Mouse (Mus musculus): ENCODE data around the gene Tradd. TPM values are rescaled to one million over a fixed set of nuclear protein-coding genes. Genes with fewer than 3 reads are reported as not detected.
"Not testable (repeated sequence)": the region's sequence is repeated elsewhere in the genome, so short reads cannot be mapped to it uniquely, and the experiment has no call there.

Tradd gene
- total RNA-seq, 4 experiments from 2014 or later: 2.3 to 4.2 (median 3.1) TPM

GRCm38 (mm10) chr8:105295895-105296573 is 31.6 kb upstream of the Tradd start, which contains the start of gene Exoc3l:
Exoc3l (minus strand) TSS chr8:105296101.
- DNase-seq (ENCODE audit: low spot score in 2 of 2): no peak

DNA sequence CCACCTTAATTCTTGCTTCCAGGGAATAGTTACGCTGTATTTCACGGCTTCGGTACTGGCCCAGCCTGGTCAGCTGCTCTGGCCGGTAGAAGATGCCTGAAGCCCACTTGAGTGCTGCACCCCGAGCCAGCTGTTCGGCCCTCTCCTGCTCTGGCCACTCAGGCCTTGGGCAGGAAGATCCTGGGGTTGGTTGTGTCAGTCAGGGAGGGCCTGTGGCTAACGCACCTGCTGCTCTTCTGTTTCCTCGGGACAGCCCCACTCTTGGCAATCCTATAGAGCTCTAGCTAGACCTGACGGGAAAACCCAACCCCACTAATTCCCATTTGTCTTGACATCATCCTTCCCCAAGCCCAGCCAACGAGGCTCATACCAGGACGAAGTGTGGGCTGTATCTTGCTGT is 30.8 kb upstream of the Tradd start:
- no peak for DNase-seq (ENCODE audit: low spot score in 2 of 2)

- no peak for DNase-seq (ENCODE audit: low spot score in 2 of 2)
These were observed 30.4 kb upstream of the Tradd start for GRCm38 (mm10) chr8:105294776-105295175.

- no peak for DNase-seq (ENCODE audit: low spot score in 2 of 2)
These were observed 29.0 kb upstream of the Tradd start for GRCm38 (mm10) chr8:105293405-105293804.

DNA sequence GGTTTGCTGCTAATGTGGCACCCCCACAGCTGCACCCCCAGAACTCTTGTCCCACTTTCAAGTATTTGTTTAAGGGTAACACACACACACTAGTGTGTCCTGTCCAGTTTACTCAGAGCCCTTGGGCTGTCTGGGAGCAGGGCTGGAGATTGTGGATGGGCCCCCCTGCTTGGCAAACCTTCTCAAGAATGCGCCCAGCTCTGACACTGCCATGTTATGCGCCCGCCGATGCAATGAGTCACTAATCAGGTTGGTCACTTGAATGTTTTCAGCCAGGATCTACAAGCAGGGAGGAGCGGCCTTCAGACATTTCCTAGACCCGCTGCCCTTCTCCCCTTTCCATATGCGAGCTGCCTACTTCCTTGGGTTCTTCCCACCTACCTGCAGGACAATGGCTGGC is 28.1 kb upstream of the Tradd start:
- DNase-seq (ENCODE audit: low spot score in 2 of 2): no peak

GRCm38 (mm10) chr8:105291802-105292201 is 27.4 kb upstream of the Tradd start:
- DNase-seq (ENCODE audit: low spot score in 2 of 2): not testable (repeated sequence)

DNA sequence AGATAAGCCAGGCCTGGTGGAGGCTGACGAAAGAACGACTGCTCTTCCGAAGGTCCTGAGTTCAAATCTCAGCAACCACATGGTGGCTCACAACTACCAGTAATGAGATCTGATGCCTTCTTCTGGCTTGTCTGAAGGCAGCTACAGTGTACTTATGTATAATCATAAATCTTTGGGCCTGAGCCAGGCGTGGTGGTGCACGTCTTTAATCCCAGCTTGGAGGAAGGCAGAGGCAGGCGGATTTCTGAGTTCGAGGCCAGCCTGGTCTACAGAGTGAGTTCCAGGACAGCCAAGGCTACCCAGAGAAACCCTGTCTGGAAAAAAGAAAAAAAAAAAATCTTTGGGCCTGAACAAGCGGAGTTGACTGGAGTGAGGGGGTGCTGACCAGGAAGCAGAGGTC is 27.0 kb upstream of the Tradd start:
- DNase-seq (ENCODE audit: low spot score in 2 of 2): not testable (repeated sequence)

- DNase-seq (ENCODE audit: low spot score in 2 of 2): peak; percentile 81 to 82
These were observed 26.3 kb upstream of the Tradd start for GRCm38 (mm10) chr8:105290554-105291314.

- no peak for DNase-seq (ENCODE audit: low spot score in 2 of 2)
These were observed 25.5 kb upstream of the Tradd start, which contains the start of gene 4931428F04Rik for GRCm38 (mm10) chr8:105289805-105290460. 4931428F04Rik (minus strand) TSS chr8:105289864.

- peak; percentile 88 to 89 for DNase-seq (ENCODE audit: low spot score in 2 of 2)
These were observed 24.7 kb upstream of the Tradd start for GRCm38 (mm10) chr8:105288958-105289732.

- no peak for DNase-seq (ENCODE audit: low spot score in 2 of 2)
These were observed 23.8 kb upstream of the Tradd start for GRCm38 (mm10) chr8:105288231-105288630.

DNA sequence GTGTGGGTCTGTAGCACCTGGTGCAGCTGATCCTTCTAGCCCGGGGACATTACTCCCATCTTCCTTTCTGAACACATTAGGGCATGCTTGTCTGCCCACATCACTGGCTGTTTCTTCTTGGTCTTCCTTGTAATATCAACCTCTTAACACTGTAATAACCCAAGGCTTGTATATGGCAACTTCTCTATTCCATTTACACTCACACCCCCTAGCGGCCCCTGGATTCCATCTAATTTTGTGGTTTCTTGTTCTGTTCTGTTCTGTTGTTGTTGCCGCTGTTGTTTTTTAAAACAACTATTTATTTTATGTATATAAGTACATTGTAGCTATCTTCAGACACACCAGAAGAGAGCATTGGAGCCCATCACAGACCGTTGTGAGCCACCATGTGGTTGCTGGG is 22.5 kb upstream of the Tradd start:
- DNase-seq (ENCODE audit: low spot score in 2 of 2): no peak

DNA sequence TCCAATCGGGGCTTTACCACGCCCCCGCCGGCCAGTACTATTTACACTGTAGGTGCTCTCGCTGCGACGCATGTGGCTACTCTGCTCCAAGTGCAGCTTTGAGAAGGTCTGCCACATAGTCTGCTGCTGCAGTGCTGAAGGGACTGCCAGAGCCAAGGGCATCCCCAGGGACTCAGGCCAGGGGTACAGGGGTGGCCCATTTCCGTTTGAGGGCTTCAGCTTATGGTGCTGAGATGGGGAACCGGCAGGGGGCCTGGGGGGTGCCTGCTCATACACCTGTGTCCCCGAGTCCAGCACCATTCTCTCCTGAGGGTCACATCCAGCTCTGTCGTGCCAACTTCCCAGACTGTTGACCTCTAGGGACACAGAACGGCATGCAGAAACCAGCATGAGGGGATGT is 21.1 kb upstream of the Tradd start:
- no peak for DNase-seq (ENCODE audit: low spot score in 2 of 2)

GRCm38 (mm10) chr8:105283074-105283473 is 18.7 kb upstream of the Tradd start:
- DNase-seq (ENCODE audit: low spot score in 2 of 2): no peak

DNA sequence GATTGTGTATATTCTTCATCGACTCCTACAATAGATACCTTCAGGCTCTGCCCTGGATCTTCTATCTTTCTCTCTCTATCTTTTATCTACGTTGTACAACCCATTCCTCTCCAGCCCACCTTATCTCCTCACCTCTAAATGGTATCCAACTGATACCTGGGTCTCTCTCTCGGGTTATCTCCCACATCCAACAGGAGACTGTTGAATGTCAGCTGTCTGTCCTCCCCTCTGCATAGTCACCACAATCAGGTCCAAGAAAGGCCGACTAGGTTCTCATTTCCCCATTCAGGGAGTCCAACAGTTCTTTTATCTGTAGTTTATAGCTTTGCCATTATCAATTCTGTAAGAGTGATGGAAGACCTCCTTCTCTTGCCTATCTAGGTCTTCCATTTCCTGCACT is 17.8 kb upstream of the Tradd start:
- DNase-seq (ENCODE audit: low spot score in 2 of 2): no peak

DNA sequence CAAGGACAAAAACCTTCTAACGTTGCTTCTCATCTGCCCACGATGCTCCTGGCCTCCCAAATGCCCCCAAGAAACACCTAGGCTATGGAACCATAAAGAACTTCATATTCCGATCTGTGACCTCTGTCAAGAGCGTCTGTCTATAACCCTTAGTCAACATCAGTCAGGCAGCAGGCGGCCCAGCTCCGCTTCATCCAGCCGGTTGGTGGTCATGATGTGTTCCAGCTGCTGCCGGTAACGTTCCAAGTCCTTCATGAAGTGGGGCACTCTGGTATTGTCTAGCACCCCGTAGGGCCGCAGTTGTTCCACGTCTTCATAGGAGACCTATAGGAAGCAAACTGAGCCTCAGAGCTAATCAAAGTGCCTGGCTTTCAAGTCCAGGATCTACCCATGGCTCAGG is 17.4 kb upstream of the Tradd start:
- no peak for DNase-seq (ENCODE audit: low spot score in 2 of 2)

DNA sequence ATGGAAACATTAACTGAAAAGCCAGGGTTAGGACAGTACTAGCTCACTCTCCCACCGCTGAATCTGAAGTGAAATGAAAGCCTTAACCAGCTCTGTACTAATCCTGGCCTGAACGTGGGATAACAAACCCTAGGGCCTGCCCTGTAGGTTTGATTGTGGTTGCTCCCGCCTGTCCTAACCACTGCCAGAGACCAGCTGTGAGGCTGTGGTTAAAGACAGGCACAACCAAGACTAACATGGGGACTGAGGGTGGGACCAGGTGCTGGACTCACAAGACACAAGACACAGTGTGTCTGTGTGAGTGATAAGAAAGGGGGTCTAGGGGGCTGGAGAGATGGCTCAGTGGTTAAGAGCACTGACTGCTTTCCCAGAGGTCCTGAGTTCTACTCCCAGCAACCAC is 16.2 kb upstream of the Tradd start:
- no peak for DNase-seq (ENCODE audit: low spot score in 2 of 2)

DNA sequence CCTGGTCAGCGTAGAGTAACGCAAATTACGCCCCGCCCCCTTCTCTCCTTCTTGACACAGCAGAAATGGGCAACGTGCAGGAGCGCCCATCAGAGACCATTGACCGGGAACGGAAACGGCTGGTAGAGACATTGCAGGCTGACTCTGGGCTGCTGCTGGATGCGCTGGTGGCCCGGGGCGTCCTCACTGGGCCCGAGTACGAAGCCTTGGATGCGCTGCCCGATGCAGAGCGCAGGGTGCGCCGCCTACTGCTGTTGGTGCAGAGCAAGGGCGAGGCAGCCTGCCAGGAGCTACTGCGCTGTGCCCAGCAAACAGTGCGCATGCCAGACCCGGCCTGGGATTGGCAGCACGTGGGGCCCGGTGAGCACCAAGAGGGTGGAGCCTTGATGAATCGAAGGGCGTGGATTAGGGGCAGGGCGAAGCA is 14.5 kb upstream of the Tradd start:
- DNase-seq (ENCODE audit: low spot score in 2 of 2): peak; percentile 79 to 90

DNA sequence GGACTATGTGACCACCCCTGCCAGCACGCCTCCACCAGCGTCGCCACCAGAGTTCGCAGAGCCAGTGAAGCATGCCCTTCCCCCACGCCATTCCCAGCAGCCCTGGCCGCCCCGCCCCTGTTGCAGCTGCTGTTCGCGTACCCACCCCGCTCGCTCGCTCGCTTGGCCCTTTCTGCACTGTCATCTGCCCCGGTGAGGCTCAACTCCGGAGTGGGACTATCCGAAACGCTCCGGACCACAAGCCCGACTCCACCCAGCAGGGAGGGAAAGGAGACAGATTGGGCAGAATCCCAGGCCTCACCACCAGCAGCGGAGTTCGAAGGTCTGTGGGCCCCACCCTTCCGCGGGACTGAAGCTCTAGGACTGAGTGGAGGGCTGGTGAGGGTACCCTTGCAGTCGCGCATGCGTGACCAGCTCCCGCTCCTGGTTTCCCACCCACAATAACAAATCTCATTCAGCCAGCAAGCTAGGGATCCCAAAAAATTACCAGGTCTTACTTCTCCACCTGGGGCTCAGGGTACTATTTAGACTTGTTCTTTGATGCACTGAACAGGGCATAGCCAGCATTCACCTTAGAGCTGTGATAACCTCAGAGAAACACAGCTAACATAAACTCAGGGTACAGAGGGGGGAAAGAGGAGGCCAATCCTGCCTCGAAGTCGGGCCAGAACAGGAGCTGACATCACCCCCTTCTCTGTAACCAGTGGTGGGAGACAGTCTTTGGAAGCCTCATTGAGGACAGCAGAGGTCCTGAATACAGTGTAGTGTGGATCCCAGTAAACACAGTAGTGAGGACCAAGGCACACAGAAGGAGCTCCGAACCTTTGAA is 12.1 kb upstream of the Tradd start:
- peak; percentile 55 to 67 for DNase-seq (ENCODE audit: low spot score in 2 of 2)

- no peak for DNase-seq (ENCODE audit: low spot score in 2 of 2)
These were observed 11.4 kb upstream of the Tradd start, which contains the start of gene Nol3 for GRCm38 (mm10) chr8:105275840-105276239. Nol3 (plus strand) TSS chr8:105276140.
